Mouse (Mus musculus) leukemia stem cell, adult 10-12 weeks (primary cell): Measurements from ENCODE around the gene Slc17a8. TPM values are rescaled to one million over a fixed set of nuclear protein-coding genes. Genes with fewer than 3 reads are reported as not detected.

Experiments used
- polyA plus RNA-seq: library from polyadenylated mRNA; stranded (reverse); fragments of >175 nt; gene quantifications from 2 replicates; pipeline ENCODE4 v1.2.3, GENCODE M21; 2012; ENCODE audit warnings: low replicate concordance

Gene Slc17a8
- polyA plus RNA-seq: not detected in 2 replicates

DNA sequence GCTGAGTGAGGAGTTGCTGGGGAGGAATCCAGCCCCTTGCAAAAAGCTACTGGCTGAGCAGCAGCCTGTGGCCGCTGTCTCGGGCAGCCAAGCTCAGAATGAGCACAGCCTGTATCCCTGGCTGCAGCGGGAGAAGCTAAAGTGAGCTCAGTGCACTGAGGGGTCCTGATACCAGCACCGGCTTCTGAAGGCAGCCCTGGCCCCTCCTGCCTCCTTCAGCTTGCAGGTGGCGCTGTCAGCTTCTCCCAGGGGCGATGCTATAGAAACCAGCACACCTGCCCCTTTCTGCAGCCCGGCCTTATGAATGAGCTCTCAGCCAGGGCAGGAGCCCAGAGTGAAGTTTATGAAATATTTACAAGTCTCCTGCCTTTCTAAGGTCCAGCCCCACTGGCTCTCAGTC lies at the start of gene Slc17a8:
Slc17a8 (minus strand) TSS at position 125 of the 400 bp plus-strand sequence.

DNA sequence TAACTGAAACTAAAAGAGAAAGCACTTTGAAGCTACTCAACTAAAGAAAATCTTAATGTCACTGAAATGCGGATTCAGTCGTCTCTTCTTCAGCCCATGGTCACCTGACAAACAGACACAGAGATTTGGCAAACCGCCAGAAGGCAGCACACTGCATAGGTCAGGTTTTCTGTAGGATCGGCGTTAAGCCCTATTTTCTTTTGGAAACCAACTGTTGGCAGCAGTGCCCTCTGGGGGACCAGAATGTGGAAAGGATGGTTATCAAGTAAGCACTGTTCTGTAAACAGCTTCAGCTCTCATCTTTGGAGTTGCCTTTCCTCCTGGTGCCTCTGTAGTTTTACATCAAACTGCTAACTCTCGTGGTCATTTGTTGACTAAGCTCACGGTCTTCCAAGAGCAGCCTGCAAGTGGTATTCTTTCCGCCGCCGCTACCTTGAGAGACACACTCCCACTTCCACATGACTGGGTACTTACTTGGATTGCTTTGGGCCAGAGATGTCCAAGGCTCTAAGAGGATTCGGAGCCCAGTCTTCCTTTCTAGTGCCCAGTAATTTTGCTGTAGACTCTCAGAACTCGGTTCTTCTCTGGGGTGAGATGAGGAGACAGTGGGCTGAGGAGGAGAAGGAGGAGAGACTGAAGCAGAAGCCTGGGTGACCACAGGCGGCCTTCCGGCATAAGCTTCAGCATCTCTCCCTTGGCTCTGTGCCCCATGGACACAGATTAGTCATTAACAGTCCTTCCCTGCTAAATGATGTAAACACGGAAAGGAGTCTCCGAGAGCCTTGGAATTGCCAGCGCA lies 87.9 kb downstream of the Slc17a8 start, which contains the start of gene Nr1h4:
Nr1h4 (minus strand) TSS at position 657 of the 799 bp plus-strand sequence.

Other genes with a start within 250 kb of the Slc17a8 start
- gene Gas2l3, start 177.3 kb downstream of the Slc17a8 start, polyA plus RNA-seq: 0.16 and 0.77 TPM in 2 replicates
- gene Nr1h4, start 87.7 kb downstream of the Slc17a8 start, polyA plus RNA-seq: not detected in 2 replicates
- gene Scyl2, start 65.0 kb upstream of the Slc17a8 start, polyA plus RNA-seq: 5.0 and 19.9 TPM in 2 replicates
- 0.10 and 0.54 TPM in 2 replicates for gene Actr6, start 111.0 kb upstream of the Slc17a8 start, polyA plus RNA-seq
- gene Uhrf1bp1l, start 123.7 kb upstream of the Slc17a8 start, polyA plus RNA-seq: 1.7 and 4.2 TPM in 2 replicates